Mouse (Mus musculus) heart, postnatal 10 days (tissue): ENCODE data around the gene Oog1. TPM values are rescaled to one million over a fixed set of nuclear protein-coding genes. Genes with fewer than 3 reads are reported as not detected.
"Not testable (repeated sequence)": the region's sequence is repeated elsewhere in the genome, so short reads cannot be mapped to it uniquely, and the experiment has no call there.

Experiments
- DNase-seq, 2 experiments: peaks; one replicate each; pipeline ENCODE4 v3.0.0; 2021
- intact Hi-C: fragments of 180-260 bp; cut with DNase I; formaldehyde crosslinking; loops from one replicate; pipeline ENCODE4 v1.15.1; 2025
- total RNA-seq, 2 experiments: library from RNA; stranded (reverse); gene quantifications; 2 replicates each; pipeline ENCODE4 v1.2.3; 2021

Oog1 gene
- total RNA-seq: not detected

- intact Hi-C loops, DNase-seq: not testable (repeated sequence)
Observed at GRCm38 (mm10) chr12:87602388-87602787, at the start of gene Oog1. Gene Oog1 (plus strand): TSS chr12:87602688.

- intact Hi-C loops, DNase-seq: not testable (repeated sequence)
Observed at GRCm38 (mm10) chr12:87601388-87601787, 1.1 kb upstream of the Oog1 start.

GRCm38 (mm10) chr12:87618569-87618968, 16.1 kb downstream of the Oog1 start, which contains the start of gene Gm4027:
Gene Gm4027 (plus strand): TSS chr12:87618869.
- DNase-seq, intact Hi-C loops: not testable (repeated sequence)

GRCm38 (mm10) chr12:87644520-87644919, 42.0 kb downstream of the Oog1 start, which contains the start of gene Gm16381:
Gene Gm16381 (minus strand): TSS chr12:87644620.
- intact Hi-C loops, DNase-seq: not testable (repeated sequence)

- intact Hi-C loops, DNase-seq: not testable (repeated sequence)
Observed at GRCm38 (mm10) chr12:87652916-87653703, 50.6 kb downstream of the Oog1 start.

Other genes with a start within 250 kb of the Oog1 start
- gene Sptlc2, start 214.3 kb upstream of the Oog1 start, total RNA-seq: 10 to 100 TPM; 51.9 to 58.9 TPM
- gene Slirp, start 158.8 kb upstream of the Oog1 start, total RNA-seq: 100 to 1,000 TPM; 151 to 152 TPM
- gene Alkbh1, start 158.7 kb upstream of the Oog1 start, total RNA-seq: 10 to 100 TPM; 12.4 to 13.3 TPM
- 10 to 100 TPM; 47.1 to 53.2 TPM for gene Snw1, start 130.4 kb upstream of the Oog1 start, total RNA-seq
- not detected for gene Gm5788, start 108.0 kb upstream of the Oog1 start, total RNA-seq
- not detected for gene Gm8300, start 88.4 kb upstream of the Oog1 start, total RNA-seq
- not detected for gene Gm4027, start 16.2 kb downstream of the Oog1 start, total RNA-seq
- gene Gm16381, start 41.9 kb downstream of the Oog1 start, total RNA-seq: not detected
- not detected for gene Gm21319, start 173.1 kb downstream of the Oog1 start, total RNA-seq
- not detected for gene Gm21936, start 192.8 kb downstream of the Oog1 start, total RNA-seq
- gene BB287469, start 213.9 kb downstream of the Oog1 start, total RNA-seq: not detected
- gene Gm2001, start 239.7 kb downstream of the Oog1 start, total RNA-seq: not detected